Mouse (Mus musculus): ENCODE results near the gene Fam49a. TPM values are rescaled to one million over a fixed set of nuclear protein-coding genes. Genes with fewer than 3 reads are reported as not detected.

Fam49a gene
- polyA plus RNA-seq, 1 experiment: 10.1 TPM

GRCm38 (mm10) chr12:12275124-12275779 lies 13.3 kb downstream of the Fam49a start:
- Histone ChIP-seq H3K36me3 (ENCODE audit: control insufficient read depth, insufficient read depth, low read length, poor library complexity, severe bottlenecking) (no peaks in the 10 kb centered on the region), H3K4me3 (ENCODE audit: low read depth, low read length) (no peak overlapping the region), H3K27ac (ENCODE audit: insufficient read depth, low read length) (no peak overlapping the region), H3K27me3 (ENCODE audit: control insufficient read depth, insufficient read depth, low read length, poor library complexity, severe bottlenecking) (no peaks in the 10 kb centered on the region), H3K9me3 (replicated peaks; ENCODE audit: control insufficient read depth, insufficient read depth, low read length, poor library complexity, severe bottlenecking) (no peaks in the 10 kb centered on the region), H3K9ac (ENCODE audit: low read depth, poor library complexity, severe bottlenecking) (no peak overlapping the region), H3K4me1 (ENCODE audit: control insufficient read depth, insufficient read depth, low read length) (no peaks in the 10 kb centered on the region)
- TF ChIP-seq EP300 (IDR thresholded peaks at IDR 0.05; ENCODE audit: insufficient read depth, low read depth, low read length) (no peak), CTCF (IDR thresholded peaks at IDR 0.05; ENCODE audit: low read depth, low read length) (no peak), POLR2A (IDR thresholded peaks at IDR 0.05; ENCODE audit: insufficient read depth, low read length) (no peak)

GRCm38 (mm10) chr12:12277741-12278463 lies 16.0 kb downstream of the Fam49a start:
- no peak for TF ChIP-seq POLR2A (IDR thresholded peaks at IDR 0.05; ENCODE audit: insufficient read depth, low read length)
- TF ChIP-seq EP300 (IDR thresholded peaks at IDR 0.05; ENCODE audit: insufficient read depth, low read depth, low read length): no peak
- H3K4me3 ChIP-seq (ENCODE audit: low read depth, low read length): no peak overlapping the region

DNA sequence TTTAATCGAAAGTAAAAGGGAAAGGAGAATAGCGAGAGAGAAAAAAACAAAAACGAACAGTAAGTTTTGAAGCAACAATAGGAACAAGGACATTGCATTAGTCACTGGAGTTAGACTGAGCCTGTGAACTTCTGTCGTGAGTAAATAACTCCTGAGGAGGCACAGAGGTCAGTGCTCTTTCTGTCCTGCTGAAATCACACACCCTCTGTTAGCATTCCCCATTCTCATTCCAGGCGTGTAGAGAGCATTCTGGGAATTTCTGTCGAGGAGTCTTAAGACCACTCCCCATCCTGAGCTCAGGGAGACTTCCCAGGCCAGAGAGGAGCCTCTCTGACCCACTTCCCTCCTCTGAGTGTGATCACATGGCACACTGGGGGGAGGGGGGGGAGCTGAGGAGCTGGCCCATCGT lies 16.5 kb downstream of the Fam49a start:
- H3K4me3 ChIP-seq (ENCODE audit: low read depth, low read length): no peak overlapping the region
- no peaks in the 10 kb centered on the region for H3K27me3 ChIP-seq (ENCODE audit: control insufficient read depth, insufficient read depth, low read length, poor library complexity, severe bottlenecking)
- no peak overlapping the region for H3K9ac ChIP-seq (ENCODE audit: low read depth, poor library complexity, severe bottlenecking)
- H3K4me1 ChIP-seq (ENCODE audit: control insufficient read depth, insufficient read depth, low read length): no peaks in the 10 kb centered on the region
- H3K9me3 ChIP-seq (replicated peaks; ENCODE audit: control insufficient read depth, insufficient read depth, low read length, poor library complexity, severe bottlenecking): no peaks in the 10 kb centered on the region
- no peak for TF ChIP-seq POLR2A (IDR thresholded peaks at IDR 0.05; ENCODE audit: insufficient read depth, low read length)
- no peak for TF ChIP-seq EP300 (IDR thresholded peaks at IDR 0.05; ENCODE audit: insufficient read depth, low read depth, low read length)
- TF ChIP-seq CTCF (IDR thresholded peaks at IDR 0.05; ENCODE audit: low read depth, low read length): no peak
- no peaks in the 10 kb centered on the region for H3K36me3 ChIP-seq (ENCODE audit: control insufficient read depth, insufficient read depth, low read length, poor library complexity, severe bottlenecking)
- H3K27ac ChIP-seq (ENCODE audit: insufficient read depth, low read length): no peak overlapping the region

More at GRCm38 (mm10) chr12:12277741-12278463, 16.0 kb downstream of the Fam49a start:
- Histone ChIP-seq H3K9me3 (replicated peaks; ENCODE audit: control insufficient read depth, insufficient read depth, low read length, poor library complexity, severe bottlenecking) (no peaks in the 10 kb centered on the region), H3K9ac (ENCODE audit: low read depth, poor library complexity, severe bottlenecking) (no peak overlapping the region), H3K36me3 (ENCODE audit: control insufficient read depth, insufficient read depth, low read length, poor library complexity, severe bottlenecking) (no peaks in the 10 kb centered on the region), H3K27ac (ENCODE audit: insufficient read depth, low read length) (no peak overlapping the region), H3K4me1 (ENCODE audit: control insufficient read depth, insufficient read depth, low read length) (no peaks in the 10 kb centered on the region), H3K27me3 (ENCODE audit: control insufficient read depth, insufficient read depth, low read length, poor library complexity, severe bottlenecking) (no peaks in the 10 kb centered on the region)

- H3K9me3 ChIP-seq (replicated peaks; ENCODE audit: control insufficient read depth, insufficient read depth, low read length, poor library complexity, severe bottlenecking): no peaks in the 10 kb centered on the region
- no peaks in the 10 kb centered on the region for H3K27me3 ChIP-seq (ENCODE audit: control insufficient read depth, insufficient read depth, low read length, poor library complexity, severe bottlenecking)
- no peak overlapping the region for H3K9ac ChIP-seq (ENCODE audit: low read depth, poor library complexity, severe bottlenecking)
- no peak overlapping the region for H3K27ac ChIP-seq (ENCODE audit: insufficient read depth, low read length)
- TF ChIP-seq CTCF (IDR thresholded peaks at IDR 0.05; ENCODE audit: low read depth, low read length) (no peak), EP300 (IDR thresholded peaks at IDR 0.05; ENCODE audit: insufficient read depth, low read depth, low read length) (no peak), POLR2A (IDR thresholded peaks at IDR 0.05; ENCODE audit: insufficient read depth, low read length) (no peak)
- H3K4me3 ChIP-seq (ENCODE audit: low read depth, low read length): no peak overlapping the region
- no peaks in the 10 kb centered on the region for H3K36me3 ChIP-seq (ENCODE audit: control insufficient read depth, insufficient read depth, low read length, poor library complexity, severe bottlenecking)
- no peaks in the 10 kb centered on the region for H3K4me1 ChIP-seq (ENCODE audit: control insufficient read depth, insufficient read depth, low read length)
Measured at GRCm38 (mm10) chr12:12283702-12284288, 21.9 kb downstream of the Fam49a start.

- Histone ChIP-seq H3K9me3 (replicated peaks; ENCODE audit: control insufficient read depth, insufficient read depth, low read length, poor library complexity, severe bottlenecking) (no peaks in the 10 kb centered on the region), H3K4me3 (ENCODE audit: low read depth, low read length) (no peak overlapping the region), H3K4me1 (ENCODE audit: control insufficient read depth, insufficient read depth, low read length) (no peaks in the 10 kb centered on the region), H3K9ac (ENCODE audit: low read depth, poor library complexity, severe bottlenecking) (no peak overlapping the region), H3K27me3 (ENCODE audit: control insufficient read depth, insufficient read depth, low read length, poor library complexity, severe bottlenecking) (no peaks in the 10 kb centered on the region), H3K36me3 (ENCODE audit: control insufficient read depth, insufficient read depth, low read length, poor library complexity, severe bottlenecking) (no peaks in the 10 kb centered on the region), H3K27ac (ENCODE audit: insufficient read depth, low read length) (no peak overlapping the region)
- TF ChIP-seq EP300 (IDR thresholded peaks at IDR 0.05; ENCODE audit: insufficient read depth, low read depth, low read length) (no peak), POLR2A (IDR thresholded peaks at IDR 0.05; ENCODE audit: insufficient read depth, low read length) (no peak), CTCF (IDR thresholded peaks at IDR 0.05; ENCODE audit: low read depth, low read length) (no peak)
Measured at GRCm38 (mm10) chr12:12284521-12284920, 22.6 kb downstream of the Fam49a start.

Data from ES-Bruce4 (cell line).